Mouse (Mus musculus) regulatory T cell (primary cell): Measurements from ENCODE around the gene Cfap69.

Source experiments
- in situ Hi-C: fragments of 300-600 bp; cut with MboI, MseI; formaldehyde crosslinking; loops from one replicate; pipeline ENCODE4 v1.15.1; 2025; ENCODE audit warnings: high pct_unique_total_duplicates

Gene Cfap69

DNA sequence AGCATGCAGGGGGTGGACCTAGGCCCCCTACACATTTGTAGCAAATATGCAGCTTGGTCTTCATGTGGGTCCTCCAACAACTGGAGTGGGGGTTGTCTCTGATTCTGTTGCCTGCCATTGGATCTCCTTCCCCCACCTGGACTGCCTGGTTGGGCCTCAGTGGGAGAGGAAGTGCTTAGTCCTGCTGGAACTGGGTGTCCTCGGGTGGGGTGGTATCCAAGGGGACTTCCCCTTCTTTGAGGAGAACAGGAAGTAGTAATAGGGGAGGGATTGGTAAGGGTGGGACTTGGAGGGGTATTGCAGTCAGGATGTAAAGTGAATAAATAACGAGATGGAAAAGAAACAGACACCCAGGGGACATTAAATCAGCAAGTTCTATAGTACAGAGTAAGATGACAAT, 5.4 kb downstream of the Cfap69 start:
- in situ Hi-C loops, result no loop called here

DNA sequence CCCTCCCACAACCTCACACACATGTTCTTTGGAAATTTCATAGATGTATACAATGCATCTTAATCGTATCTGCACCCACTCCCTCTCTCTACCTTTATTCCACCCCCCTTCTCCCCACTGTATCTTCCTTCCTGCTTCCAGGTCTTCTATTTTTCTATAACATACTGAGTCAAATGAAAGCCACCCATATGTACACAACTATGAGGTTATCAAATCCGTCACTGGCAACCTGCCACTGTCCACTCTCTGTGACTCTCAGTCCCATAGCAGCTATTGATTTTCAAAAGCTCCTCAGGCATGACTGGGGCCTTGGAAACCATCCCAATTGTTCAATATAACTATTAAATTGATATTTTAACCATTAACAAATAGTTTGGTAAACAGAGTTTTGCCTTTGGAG, 6.1 kb downstream of the Cfap69 start:
- in situ Hi-C loops, result no loop called here

DNA sequence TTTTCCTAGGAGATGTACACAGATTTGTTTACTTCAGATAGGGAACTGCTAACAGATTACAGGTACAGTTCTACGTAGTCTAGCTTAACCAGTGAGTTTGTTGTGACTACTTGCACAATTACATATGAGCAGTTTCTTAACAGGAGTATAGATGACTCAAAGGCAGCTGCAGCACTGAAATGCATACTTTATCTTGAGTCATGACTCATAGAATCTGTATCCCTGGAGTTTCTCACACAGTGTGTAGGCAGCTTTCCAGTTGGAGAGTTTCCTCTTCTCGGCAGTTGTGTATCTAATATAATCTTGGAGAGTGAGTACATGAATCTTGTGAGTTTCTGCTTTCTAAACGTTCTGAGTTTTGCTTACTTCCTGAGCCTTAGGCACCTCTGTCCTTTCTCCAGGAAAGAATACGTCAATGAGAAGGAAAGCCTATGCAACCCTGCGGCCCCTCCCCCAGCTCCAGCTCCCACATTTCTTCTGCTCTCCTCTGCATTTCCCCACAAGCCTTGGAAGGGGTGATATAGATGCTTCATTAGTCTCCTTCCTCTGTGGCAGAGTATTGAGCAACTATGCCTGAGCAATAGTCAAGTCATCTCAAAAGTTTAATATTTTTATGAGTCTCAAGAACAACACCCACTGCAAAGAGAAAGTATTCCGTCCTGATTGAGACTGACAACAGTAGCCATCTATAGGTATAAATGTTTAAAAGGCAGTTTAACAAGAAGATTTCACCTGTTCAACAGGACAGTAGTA, 15.0 kb downstream of the Cfap69 start:
- in situ Hi-C loops, result no loop called here

GRCm38 (mm10) chr5:5646173-5646572, 17.9 kb downstream of the Cfap69 start:
- in situ Hi-C loops, result no loop called here

GRCm38 (mm10) chr5:5638496-5638895, 25.5 kb downstream of the Cfap69 start:
- in situ Hi-C loops, result no loop called here

DNA sequence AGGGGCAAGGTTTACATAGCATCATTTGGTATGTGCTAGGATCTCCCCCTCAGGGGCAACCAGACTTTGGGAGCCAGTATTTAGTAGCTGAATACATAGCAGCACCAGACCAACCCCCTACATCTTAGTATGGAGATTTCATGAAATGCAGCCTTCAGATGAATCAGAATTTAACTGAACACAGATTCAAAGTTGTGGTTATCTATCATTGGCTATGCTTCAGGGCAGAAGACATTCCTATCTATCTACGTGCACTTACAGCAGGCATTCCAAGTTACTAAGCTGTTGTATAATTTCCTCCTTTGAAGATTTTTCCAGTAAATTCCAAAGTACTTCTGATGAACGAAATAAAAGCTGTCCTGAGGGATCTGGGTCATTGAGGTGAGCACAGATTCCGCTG, 38.5 kb downstream of the Cfap69 start:
- in situ Hi-C loops, result no loop called here

GRCm38 (mm10) chr5:5618329-5618728, 45.7 kb downstream of the Cfap69 start:
- in situ Hi-C loops, result no loop called here

DNA sequence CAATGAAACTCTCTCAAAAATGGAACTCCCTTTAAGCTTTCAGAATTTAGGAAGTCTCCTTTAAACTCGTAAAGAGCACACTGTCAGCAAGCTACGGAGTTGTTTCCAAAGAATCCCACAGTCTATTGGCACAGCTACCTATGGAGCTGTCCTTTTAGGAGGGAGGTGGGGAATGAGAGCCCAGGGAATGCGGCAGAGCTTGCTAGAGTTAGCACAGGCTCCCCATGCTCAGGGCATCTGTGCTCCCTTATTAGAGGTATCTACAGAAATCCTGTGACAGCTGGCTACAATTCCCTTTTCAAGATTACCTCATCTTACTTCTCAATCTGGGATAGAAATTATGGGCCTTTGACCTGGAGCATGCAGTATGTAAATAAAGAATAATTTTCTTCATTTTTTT, 53.5 kb downstream of the Cfap69 start:
- in situ Hi-C loops, result no loop called here

- in situ Hi-C loops, result no loop called here
Observed at GRCm38 (mm10) chr5:5587686-5588085, 76.4 kb downstream of the Cfap69 start.

GRCm38 (mm10) chr5:5573749-5574317, 90.2 kb downstream of the Cfap69 start, which contains the start of gene Gm8773:
Gm8773 (plus strand) TSS chr5:5573799.
- in situ Hi-C loops, result no loop called here

DNA sequence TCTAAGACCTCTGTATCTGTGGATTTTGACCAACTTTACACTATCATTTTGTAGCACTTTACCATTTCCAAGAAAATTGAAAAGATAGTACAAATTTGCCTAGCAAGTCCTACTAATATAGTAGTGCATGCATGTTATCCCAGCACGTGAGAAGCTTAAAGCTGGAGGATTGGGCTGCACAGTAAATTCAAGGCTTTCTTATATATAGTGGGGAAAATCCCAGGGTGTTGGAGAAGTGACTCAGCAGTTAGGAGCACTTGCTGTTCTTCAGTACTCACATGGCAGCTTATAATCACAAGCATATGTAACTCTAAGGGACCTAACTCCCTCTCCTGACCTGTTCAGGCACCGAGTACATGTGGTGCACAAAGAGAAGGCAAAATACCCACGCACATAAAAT, 101.6 kb downstream of the Cfap69 start:
- in situ Hi-C loops, result no loop called here

- in situ Hi-C loops, result no loop called here
Observed at GRCm38 (mm10) chr5:5561041-5561706, 102.9 kb downstream of the Cfap69 start.

DNA sequence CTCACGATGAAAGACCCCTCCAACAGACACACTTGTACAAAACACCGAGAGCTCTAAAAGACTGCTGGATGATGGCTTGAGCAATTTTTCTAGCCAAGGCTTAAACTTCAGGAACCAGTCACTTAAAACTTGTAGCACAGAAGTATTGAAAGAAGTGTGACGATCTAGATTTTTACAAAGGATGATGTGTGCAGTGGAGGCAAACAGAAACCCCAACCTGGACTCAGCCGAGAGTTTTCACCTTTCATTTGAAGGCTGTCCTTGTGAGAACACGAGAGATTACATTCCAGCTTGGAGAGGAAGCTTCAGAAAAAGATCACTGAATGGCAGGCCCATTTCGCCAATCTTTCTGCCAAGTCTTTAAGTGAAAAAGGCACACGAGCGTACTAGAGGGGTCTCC, 104.2 kb downstream of the Cfap69 start:
- in situ Hi-C loops, result no loop called here

DNA sequence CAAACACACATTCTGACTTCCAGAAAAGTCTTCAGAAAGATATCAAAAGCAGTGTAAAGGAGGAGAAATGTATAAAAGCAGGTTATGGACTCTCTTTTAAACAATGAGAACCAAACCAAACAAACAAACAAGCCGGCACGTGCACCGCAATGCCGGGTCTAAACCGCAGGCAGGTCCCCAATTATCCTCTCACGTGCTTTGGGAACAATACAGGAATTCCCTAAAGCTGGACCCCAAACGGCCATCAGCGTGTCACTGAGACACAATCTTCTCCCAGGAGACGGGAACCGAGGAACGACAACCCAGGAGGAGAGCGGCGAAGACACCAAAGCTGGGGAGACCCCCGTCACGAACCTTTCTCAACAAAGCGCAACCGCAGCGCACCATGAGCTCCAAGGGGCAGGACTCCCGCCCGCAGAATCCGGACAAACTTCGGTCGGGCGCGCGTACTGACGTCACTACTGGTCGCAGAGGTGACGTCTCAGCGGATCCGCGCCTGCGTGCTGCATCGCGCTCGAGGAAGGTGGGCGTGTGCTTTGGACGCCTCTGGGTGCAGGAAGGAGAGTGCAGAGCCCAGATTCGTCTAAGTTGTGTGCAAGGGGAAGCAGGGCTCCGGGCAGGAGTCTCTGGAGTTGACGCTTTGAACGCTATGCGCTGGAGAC, 104.8 kb downstream of the Cfap69 start, which contains the start of gene Gtpbp10:
TSS of gene Gtpbp10 (minus strand) at position 460 of the 662 bp plus-strand sequence.
- in situ Hi-C loops, result no loop called here

GRCm38 (mm10) chr5:5551110-5551509, 112.9 kb downstream of the Cfap69 start:
- in situ Hi-C loops, result no loop called here

- in situ Hi-C loops, result no loop called here
Observed at GRCm38 (mm10) chr5:5540385-5540784, 123.7 kb downstream of the Cfap69 start.

- in situ Hi-C loops, result no loop called here
Observed at GRCm38 (mm10) chr5:5539771-5540170, 124.3 kb downstream of the Cfap69 start.

DNA sequence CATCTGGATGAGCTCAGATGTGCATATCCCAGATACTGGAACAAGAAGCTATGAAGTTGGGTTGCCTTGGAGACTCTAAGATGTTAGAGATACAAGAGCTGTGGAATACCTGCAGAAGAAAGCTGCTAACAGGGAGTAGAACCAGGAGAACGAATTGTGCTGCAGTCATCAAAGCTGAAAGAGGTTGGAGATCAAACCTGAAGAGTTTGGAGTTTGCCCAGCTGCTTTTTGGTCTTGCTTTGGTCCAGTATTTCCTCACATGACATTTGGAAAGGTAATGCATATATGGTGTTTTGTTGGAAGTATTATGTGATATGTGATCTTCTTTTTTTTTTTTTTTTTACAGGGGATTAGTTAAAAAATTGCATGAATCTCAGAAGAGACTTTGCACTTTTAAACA, 127.9 kb downstream of the Cfap69 start:
- in situ Hi-C loops, result no loop called here

- in situ Hi-C loops, result no loop called here
Observed at GRCm38 (mm10) chr5:5533656-5534420, 130.2 kb downstream of the Cfap69 start.
